Mouse (Mus musculus) cerebellum, adult 2 months (tissue): Measurements from ENCODE around the gene Srgap2. TPM values are rescaled to one million over a fixed set of nuclear protein-coding genes. Genes with fewer than 3 reads are reported as not detected.

Experiments
- DNase-seq, 2 experiments: peaks; one replicate each; pipeline ENCODE4 v3.0.0; 2021
- H3K27ac ChIP-seq: fragments of 200-500 bp; 2 replicates; pipeline ENCODE4 v1.5.1; 2012; ENCODE audit warnings: low read length, control low read depth, inconsistent platforms; ENCODE audit not compliant: insufficient read depth
- H3K27me3 ChIP-seq: fragments of 200-500 bp; 2 replicates; pipeline ENCODE4 v1.6.1; 2012; ENCODE audit warnings: inconsistent platforms, mild to moderate bottlenecking, low read length, moderate library complexity; ENCODE audit not compliant: control insufficient read depth, insufficient read depth
- H3K4me1 ChIP-seq: fragments of 200-500 bp; 2 replicates; pipeline ENCODE4 v1.6.1; 2011; ENCODE audit warnings: low read length; ENCODE audit not compliant: control insufficient read depth, insufficient read depth
- H3K4me3 ChIP-seq: fragments of 200-500 bp; replicated peaks from 2 replicates; pipeline ENCODE3; 2011; ENCODE audit warnings: mild to moderate bottlenecking, low read depth, low read length, control low read depth; ENCODE audit not compliant: insufficient read depth
- CTCF ChIP-seq: fragments of 200-500 bp; IDR thresholded peaks from 2 replicates; pipeline ENCODE4 v1.5.1; 2011; ENCODE audit warnings: low read depth, mild to moderate bottlenecking, control low read depth, low read length, moderate library complexity, borderline replicate concordance; ENCODE audit not compliant: insufficient read depth
- POLR2A ChIP-seq: fragments of 200-500 bp; IDR thresholded peaks from 2 replicates; pipeline ENCODE4 v1.6.1; 2011; ENCODE audit warnings: low read length, control low read depth, borderline replicate concordance; ENCODE audit not compliant: insufficient read depth
- WGBS: fragments of 180-500 bp; shearing (Covaris S2); methylation state at CpG from one replicate; pipeline ENCODE4 v1.1.7; 2018; 5-methylcytosine and 5-hydroxymethylcytosine counted together
- polyA plus RNA-seq: library from polyadenylated mRNA; depleted of rRNA; stranded (reverse); fragments of >200 nt; gene quantifications from 2 replicates; pipeline ENCODE4 v1.2.3, GENCODE M21; 2012

Gene Srgap2
- polyA plus RNA-seq, 1 experiment: 83.1 TPM

- H3K27me3 ChIP-seq: no peaks in the 10 kb centered on the region
- TF ChIP-seq POLR2A: no peak
- TF ChIP-seq CTCF: no peak
- peaks cover 22% of the 10 kb centered on the region for H3K4me1 ChIP-seq
- peak; percentile 32 to 35 for DNase-seq
- H3K27ac ChIP-seq: 0 out of 2 replicates have a peak overlapping the region, but pooled peaks have one; percentile 53
- no peak overlapping the region for H3K4me3 ChIP-seq
- 30% methylated on average over 5 of the region's 5 CpGs for WGBS
Observed at GRCm38 (mm10) chr1:131417821-131418660, 109.1 kb downstream of the Srgap2 start.

GRCm38 (mm10) chr1:131417059-131417750 lies 109.9 kb downstream of the Srgap2 start:
- peaks cover 22% of the 10 kb centered on the region for H3K4me1 ChIP-seq
- 34% methylated on average over 5 of the region's 5 CpGs for WGBS
- DNase-seq: peak in 1 of 2 experiments; percentile 20
- no peak overlapping the region for H3K4me3 ChIP-seq
- no peaks in the 10 kb centered on the region for H3K27me3 ChIP-seq
- no peak overlapping the region for H3K27ac ChIP-seq
- TF ChIP-seq CTCF: no peak
- TF ChIP-seq POLR2A: no peak

GRCm38 (mm10) chr1:131403567-131403966 lies 123.6 kb downstream of the Srgap2 start:
- TF ChIP-seq CTCF (no peak), POLR2A (no peak)
- Histone ChIP-seq H3K4me1 (peaks cover 3% of the 10 kb centered on the region), H3K4me3 (no peak overlapping the region), H3K27ac (no peak overlapping the region), H3K27me3 (no peaks in the 10 kb centered on the region)
- DNase-seq: peak in 1 of 2 experiments; percentile 27
- 27% methylated on average over 3 of the region's 3 CpGs for WGBS

GRCm38 (mm10) chr1:131400844-131401243 lies 126.3 kb downstream of the Srgap2 start:
- Histone ChIP-seq H3K4me1 (peaks cover 3% of the 10 kb centered on the region), H3K27ac (no peak overlapping the region), H3K4me3 (no peak overlapping the region), H3K27me3 (no peaks in the 10 kb centered on the region)
- TF ChIP-seq CTCF (no peak), POLR2A (no peak)
- DNase-seq: no peak
- 59% methylated on average over 3 of the region's 3 CpGs for WGBS

GRCm38 (mm10) chr1:131398181-131398580 lies 129.0 kb downstream of the Srgap2 start:
- no peak overlapping the region for H3K4me3 ChIP-seq
- H3K27me3 ChIP-seq: no peaks in the 10 kb centered on the region
- TF ChIP-seq POLR2A: no peak
- TF ChIP-seq CTCF: no peak
- DNase-seq: no peak
- H3K4me1 ChIP-seq: peaks cover 3% of the 10 kb centered on the region
- no peak overlapping the region for H3K27ac ChIP-seq

GRCm38 (mm10) chr1:131384406-131384805 lies 142.7 kb downstream of the Srgap2 start:
- TF ChIP-seq CTCF (no peak), POLR2A (no peak)
- peak; percentile 34 to 72 for DNase-seq
- Histone ChIP-seq H3K27ac (no peak overlapping the region), H3K4me1 (peaks cover 12% of the 10 kb centered on the region), H3K27me3 (no peaks in the 10 kb centered on the region), H3K4me3 (no peak overlapping the region)
- WGBS: 3% methylated on average over 3 of the region's 3 CpGs

GRCm38 (mm10) chr1:131382184-131382583 lies 145.0 kb downstream of the Srgap2 start:
- DNase-seq: no peak
- H3K27ac ChIP-seq: no peak overlapping the region
- TF ChIP-seq POLR2A: no peak
- no peak for TF ChIP-seq CTCF
- H3K27me3 ChIP-seq: no peaks in the 10 kb centered on the region
- no peak overlapping the region for H3K4me3 ChIP-seq
- peaks cover 12% of the 10 kb centered on the region for H3K4me1 ChIP-seq
- 65% methylated on average over 2 of the region's 2 CpGs for WGBS
